Mouse (Mus musculus) cerebral cortex, adult 2 months (tissue): Measurements from ENCODE around the gene Jarid2.

Experiments
- WGBS: fragments of 180-500 bp; shearing (Covaris S2); methylation state at CpG from one replicate; pipeline ENCODE4 v1.1.7; 2018; 5-methylcytosine and 5-hydroxymethylcytosine counted together

Gene Jarid2

GRCm38 (mm10) chr13:44729424-44729971 lies at the start of gene Jarid2:
Gene Jarid2, plus strand, starts transcription at chr13:44729474.
- WGBS: 9% methylated on average over 31 of the region's 31 CpGs

DNA sequence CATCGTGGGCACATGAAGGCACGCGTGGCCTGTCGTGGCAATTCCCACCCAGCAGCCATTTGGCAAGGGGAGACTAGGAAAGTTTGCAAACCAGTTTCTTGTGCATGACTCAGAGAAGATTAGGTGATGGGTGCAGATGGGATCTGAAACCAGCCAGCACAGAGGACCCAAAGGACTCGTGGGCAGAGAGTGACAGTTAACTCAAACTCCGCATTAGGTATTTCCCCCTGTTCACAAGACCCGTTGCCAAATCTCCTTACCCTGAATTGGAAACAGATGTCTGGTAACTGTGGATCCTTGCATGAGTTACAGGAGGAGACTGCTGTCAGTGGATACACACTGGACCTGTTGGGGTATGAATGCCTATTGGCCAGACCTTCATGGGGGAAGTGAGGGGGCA lies 48.2 kb upstream of the Jarid2 start:
- WGBS: 71% methylated on average over 7 of the region's 7 CpGs

- WGBS: 79% methylated on average over 3 of the region's 3 CpGs
These were observed 41.1 kb upstream of the Jarid2 start for GRCm38 (mm10) chr13:44688140-44688539.

- 90% methylated on average over 10 of the region's 10 CpGs for WGBS
These were observed 31.6 kb upstream of the Jarid2 start for GRCm38 (mm10) chr13:44697628-44698027.

DNA sequence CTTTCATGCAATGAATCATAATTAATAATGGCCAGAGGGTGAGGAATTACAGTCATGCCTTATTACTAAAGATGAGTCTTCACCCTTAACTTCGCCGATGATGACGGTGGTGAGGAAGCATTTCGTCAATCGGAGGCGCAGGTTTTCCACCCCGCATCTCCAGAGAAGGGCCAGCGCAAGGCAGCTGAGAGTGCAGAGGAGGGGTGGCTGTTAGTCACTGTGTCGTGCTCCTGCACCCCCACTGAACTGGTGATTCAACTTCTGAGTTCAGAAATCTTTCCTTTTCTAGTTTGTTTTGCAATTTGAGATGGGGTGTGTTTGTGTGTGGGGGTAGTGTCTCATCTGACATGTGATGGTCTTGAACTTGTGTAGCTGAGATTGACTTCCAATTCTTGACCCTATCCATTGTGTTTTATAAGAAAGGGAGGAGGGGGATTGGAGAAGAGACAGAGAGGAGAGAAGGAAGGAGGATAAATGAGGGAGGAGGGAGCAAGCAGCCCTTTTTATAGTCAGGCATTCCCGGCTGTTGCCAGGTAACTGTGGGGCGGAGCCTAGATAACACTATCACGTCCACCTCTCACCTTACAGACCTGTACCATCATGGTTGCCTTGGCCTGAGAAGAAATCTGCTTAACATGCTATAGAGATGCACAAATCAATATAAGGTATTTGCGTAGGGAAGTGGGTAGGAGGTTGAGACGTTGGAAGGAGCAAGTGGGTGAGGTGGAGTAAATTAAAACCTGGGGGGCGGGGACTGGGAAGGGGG lies 25.1 kb upstream of the Jarid2 start:
- 85% methylated on average over 15 of the region's 15 CpGs for WGBS

DNA sequence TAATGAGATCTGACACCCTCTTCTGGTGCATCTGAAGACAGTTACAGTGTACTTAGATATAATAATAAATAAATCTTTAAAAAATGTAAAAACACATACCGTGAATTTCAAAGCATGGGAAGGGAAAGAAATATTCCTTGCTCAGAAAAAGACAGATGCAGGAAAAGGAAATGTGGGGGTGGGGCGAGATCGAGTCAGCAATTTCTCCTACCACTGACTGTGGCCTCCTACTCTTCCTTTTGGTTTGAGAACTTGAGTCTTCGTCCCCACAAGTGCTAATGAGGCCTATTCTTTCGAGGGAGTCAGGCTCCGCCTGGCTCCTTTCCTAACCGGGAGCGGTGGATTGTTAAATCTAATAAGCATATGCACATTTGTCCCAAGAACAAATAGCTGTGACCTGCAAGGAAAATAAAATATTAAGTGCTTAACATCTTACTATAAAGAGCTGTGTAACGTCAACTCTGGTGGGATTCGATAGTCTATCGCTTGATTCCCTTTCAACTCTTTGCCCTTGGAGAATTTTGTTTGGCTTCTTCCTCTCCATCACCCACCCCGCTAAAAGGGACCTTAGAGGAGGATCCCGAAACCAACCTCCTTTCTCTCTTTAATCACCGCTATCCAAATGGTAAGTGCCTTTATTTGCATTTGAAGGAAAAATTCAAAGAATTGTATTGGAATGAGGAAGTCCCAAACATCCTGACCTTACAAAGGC lies 24.1 kb upstream of the Jarid2 start:
- WGBS: 60% methylated on average over 14 of the region's 14 CpGs

DNA sequence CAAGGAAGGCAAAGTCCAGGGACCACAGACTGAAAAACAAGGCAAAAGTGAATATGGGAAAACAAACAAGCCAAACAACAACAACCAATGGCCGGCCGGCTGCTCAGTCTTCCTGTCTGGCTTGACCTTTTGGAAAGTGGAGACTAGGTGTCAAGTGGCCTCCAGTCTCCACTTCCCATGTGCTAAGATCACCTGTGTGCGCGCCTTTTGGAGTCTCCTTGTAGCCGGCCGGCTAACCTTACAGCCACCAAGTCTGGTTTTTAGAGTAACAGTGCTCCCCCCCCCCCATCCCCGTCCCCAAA lies 23.6 kb upstream of the Jarid2 start:
- WGBS: 89% methylated on average over 7 of the region's 7 CpGs

- WGBS: 85% methylated on average over 10 of the region's 10 CpGs
These were observed 22.9 kb upstream of the Jarid2 start for GRCm38 (mm10) chr13:44706206-44706915.

- whole genome bisulfite sequencing: 73% methylated on average over 5 of the region's 5 CpGs
These were observed 22.1 kb upstream of the Jarid2 start for GRCm38 (mm10) chr13:44707176-44707575.

- 97% methylated on average over 14 of the region's 14 CpGs for WGBS
These were observed 20.8 kb upstream of the Jarid2 start for GRCm38 (mm10) chr13:44708336-44709017.

DNA sequence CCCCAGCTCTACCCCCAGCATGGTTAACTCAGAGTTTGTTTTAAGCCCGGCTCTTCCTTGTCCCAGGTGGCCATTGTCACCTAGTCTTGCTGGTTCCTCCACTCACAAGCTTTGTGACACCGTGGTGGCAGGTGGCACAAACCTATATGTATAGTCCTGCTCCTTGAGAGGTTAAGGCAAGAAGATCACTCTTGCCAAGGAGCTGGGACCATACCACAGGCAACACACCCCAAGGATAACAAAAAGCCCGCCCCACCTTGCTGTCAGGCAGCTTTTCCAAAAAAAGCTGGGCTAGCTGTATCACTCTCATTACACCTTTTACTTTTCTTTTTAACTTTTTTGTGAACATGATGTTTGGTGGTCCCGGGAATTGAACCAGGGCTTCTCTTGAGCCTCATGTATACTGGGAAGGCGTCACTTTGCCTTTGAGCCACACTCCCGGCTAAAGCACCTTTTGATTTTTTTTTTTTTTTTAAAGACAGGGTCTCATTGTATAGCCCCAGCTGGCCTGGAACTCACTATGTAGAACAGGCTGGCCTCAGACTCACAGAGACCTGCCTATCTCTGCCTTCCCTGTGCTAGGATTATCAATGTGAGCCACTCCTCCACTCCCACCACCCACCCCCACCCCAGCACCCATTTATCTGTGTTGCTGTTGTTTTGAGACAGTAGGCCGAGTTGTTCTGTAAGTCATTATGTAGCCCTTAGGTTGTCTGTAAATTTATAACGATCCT lies 19.4 kb upstream of the Jarid2 start:
- 89% methylated on average over 8 of the region's 8 CpGs for WGBS

- 58% methylated on average over 5 of the region's 5 CpGs for WGBS
These were observed 18.2 kb upstream of the Jarid2 start for GRCm38 (mm10) chr13:44711062-44711461.

GRCm38 (mm10) chr13:44711882-44712281 lies 17.4 kb upstream of the Jarid2 start:
- WGBS: 74% methylated on average over 1 of the region's 1 CpGs

DNA sequence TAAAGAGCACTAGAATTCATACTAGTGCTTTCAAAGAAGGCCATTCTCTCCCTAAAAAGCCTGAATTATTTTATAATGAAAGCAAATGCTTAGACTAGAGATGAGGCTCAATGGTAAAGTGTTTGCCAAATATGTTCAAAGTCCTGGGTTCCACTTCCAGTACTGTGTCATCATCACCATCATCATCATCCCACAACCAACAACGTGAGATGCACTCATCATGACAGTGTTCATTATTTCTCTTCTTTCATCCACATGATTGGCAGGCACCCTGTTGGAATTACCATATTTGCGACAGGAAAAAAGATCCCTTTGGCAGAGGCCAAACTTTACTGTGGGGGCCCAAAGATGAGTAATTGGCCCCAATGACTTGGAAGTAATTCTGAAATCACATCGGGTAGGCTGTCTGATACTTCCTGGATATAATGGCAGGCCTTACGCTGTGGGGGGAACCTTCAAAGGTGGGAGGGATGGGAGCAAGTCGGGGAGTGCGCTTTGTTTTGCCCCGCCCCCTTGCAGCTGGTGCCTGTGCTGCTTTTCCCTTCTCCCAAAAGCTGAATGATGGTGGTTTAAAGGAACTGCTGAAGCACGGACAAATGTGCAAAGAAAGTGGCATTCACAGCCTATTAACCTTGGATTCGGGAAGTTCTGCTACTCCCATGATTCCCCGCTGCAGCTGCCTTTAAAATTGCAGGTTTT lies 13.9 kb upstream of the Jarid2 start:
- WGBS: 44% methylated on average over 10 of the region's 10 CpGs

DNA sequence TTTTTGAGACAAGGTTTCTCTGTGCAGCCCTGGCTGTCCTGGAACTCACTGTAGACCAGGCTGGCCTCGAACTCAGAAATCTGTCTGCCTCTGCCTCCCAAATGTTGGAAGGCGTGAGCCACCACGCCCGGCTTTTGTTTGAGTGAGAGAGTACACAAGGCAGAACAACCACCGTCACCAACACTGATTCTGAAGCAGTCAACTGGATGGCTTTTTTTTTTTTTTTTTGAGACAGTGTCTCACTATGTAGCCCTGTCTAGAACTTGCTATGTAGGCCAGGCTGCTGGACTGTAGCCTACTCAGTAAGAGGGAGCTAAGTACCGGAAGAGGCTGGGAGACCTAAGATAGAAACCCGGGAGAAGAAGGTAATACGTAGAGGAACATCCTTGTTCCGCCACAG lies 11.4 kb upstream of the Jarid2 start:
- 94% methylated on average over 9 of the region's 9 CpGs for WGBS

DNA sequence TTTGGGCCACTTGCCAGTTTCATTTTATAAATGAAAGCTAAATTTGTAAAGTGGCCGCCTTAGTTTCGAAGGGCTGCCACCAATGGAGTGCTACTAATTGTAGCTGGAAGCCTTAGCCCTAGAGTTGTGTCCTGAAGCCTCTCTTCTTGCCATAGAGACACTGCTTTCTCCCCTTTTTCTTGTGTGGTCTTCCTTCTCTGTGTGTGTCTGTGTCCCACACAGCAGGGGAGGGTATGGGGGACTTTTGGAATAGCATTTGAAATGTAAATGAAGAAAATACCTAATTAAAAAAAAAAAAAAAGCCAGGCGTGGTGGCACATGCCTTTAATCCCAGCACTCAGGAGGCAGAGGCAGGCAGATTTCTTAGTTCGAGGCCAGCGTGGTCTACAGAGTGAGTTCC lies 10.8 kb upstream of the Jarid2 start:
- 98% methylated on average over 5 of the region's 5 CpGs for WGBS

DNA sequence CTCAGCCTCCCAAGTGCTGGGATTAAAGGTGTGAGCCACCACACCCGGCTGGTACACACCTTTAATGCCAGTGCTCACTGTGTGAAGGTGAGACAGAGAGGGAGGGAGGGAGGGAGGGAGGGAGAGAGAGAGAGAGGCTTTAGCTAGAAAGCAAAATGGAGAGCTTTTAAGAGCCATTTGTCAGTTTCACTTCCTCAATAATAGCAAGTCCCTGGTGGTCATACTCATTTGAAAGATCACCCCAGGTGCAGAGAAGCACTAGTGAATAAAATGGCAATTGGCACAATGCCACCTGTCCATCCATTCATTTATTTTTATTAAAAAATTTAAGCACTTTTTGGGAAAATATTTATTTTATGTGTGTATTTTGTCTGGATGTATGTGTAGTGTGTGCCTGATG lies 9.2 kb upstream of the Jarid2 start:
- 86% methylated on average over 1 of the region's 1 CpGs for WGBS

GRCm38 (mm10) chr13:44721891-44722547 lies 7.3 kb upstream of the Jarid2 start:
- WGBS: 80% methylated on average over 5 of the region's 5 CpGs

GRCm38 (mm10) chr13:44723522-44723921 lies 5.8 kb upstream of the Jarid2 start:
- WGBS: 94% methylated on average over 9 of the region's 9 CpGs
